Mouse (Mus musculus) limb, embryonic 14.5 days (tissue): ENCODE measurements around the gene Olfr279. TPM values are rescaled to one million over a fixed set of nuclear protein-coding genes. Genes with fewer than 3 reads are reported as not detected.

Experiments
- ATAC-seq: fragments of 200-750 bp; cut with Nextera tagmentation; 2 replicates; pipeline ENCODE4 v1.8.0; 2017; ENCODE audit warnings: low read depth, moderate number of reproducible peaks, moderate TSS enrichment; ENCODE audit not compliant: low FRiP score
- DNase-seq: peaks from one replicate; pipeline ENCODE4 v3.0.0-alpha.2; 2015; ENCODE audit warnings: low spot score
- H3K27ac ChIP-seq: fragments of 300-500 bp; sonication (generic); replicated peaks from 2 replicates; pipeline ENCODE4 v1.5.1; 2014; ENCODE audit warnings: low read depth, mild to moderate bottlenecking, low read length, moderate library complexity, mixed read lengths
- H3K27me3 ChIP-seq: fragments of 300-500 bp; sonication (generic); 2 replicates; pipeline ENCODE4 v1.6.1; 2014; ENCODE audit warnings: low read length, mixed read lengths; ENCODE audit not compliant: control insufficient read depth, insufficient read depth
- H3K36me3 ChIP-seq: fragments of 300-500 bp; sonication (generic); 2 replicates; pipeline ENCODE4 v1.6.1; 2014; ENCODE audit warnings: mild to moderate bottlenecking, low read length, moderate library complexity, mixed read lengths; ENCODE audit not compliant: control insufficient read depth, insufficient read depth
- H3K4me1 ChIP-seq: fragments of 300-500 bp; sonication (generic); 2 replicates; pipeline ENCODE4 v1.6.1; 2014; ENCODE audit warnings: antibody characterized with exemption, low read length, mixed read lengths; ENCODE audit not compliant: control insufficient read depth, insufficient read depth
- H3K4me2 ChIP-seq: fragments of 300-500 bp; sonication (generic); replicated peaks from 2 replicates; pipeline ENCODE4 v1.6.1; 2014; ENCODE audit warnings: low read depth, mild to moderate bottlenecking, low read length, moderate library complexity; ENCODE audit not compliant: severe bottlenecking
- H3K4me3 ChIP-seq: fragments of 300-500 bp; sonication (generic); replicated peaks from 2 replicates; pipeline ENCODE4 v1.5.1; 2014; ENCODE audit warnings: low read length
- H3K9ac ChIP-seq: fragments of 300-500 bp; sonication (generic); 2 replicates; pipeline ENCODE4 v1.6.1; 2014; ENCODE audit warnings: mild to moderate bottlenecking, low read depth, low read length, moderate library complexity; ENCODE audit not compliant: severe bottlenecking
- H3K9me3 ChIP-seq: fragments of 300-500 bp; sonication (generic); 2 replicates; pipeline ENCODE4 v1.6.1; 2016; ENCODE audit warnings: low read length; ENCODE audit not compliant: control insufficient read depth
- POLR2A ChIP-seq: fragments of 200-500 bp; IDR thresholded peaks from 2 replicates; pipeline ENCODE4 v1.8.0; 2012; ENCODE audit warnings: inconsistent platforms, mild to moderate bottlenecking, moderate library complexity, borderline replicate concordance; ENCODE audit not compliant: insufficient read depth, insufficient read length; ENCODE audit errors: extremely low read depth
- whole genome bisulfite sequencing: fragments of 180-500 bp; shearing (Covaris S2); extraction: QIAGEN DNeasy Blood & Tissue Kit; methylation state at CpG from one replicate; pipeline ENCODE4 v1.1.7; 2014; 5-methylcytosine and 5-hydroxymethylcytosine counted together
- polyA plus RNA-seq, 2 experiments: library from polyadenylated mRNA; depleted of rRNA in 1 of 2; stranded (reverse) in 1 of 2; unstranded in 1 of 2; fragments of >200 nt; fragmentation: Nextera tagmentation in 1 of 2; extraction: Ambion mirVana in 1 of 2; gene quantifications; 2 replicates each; pipeline versions ENCODE4 v1.2.1 to v1.2.3; 2012 to 2014

Olfr279 gene
- polyA plus RNA-seq, 2 experiments: not detected

DNA sequence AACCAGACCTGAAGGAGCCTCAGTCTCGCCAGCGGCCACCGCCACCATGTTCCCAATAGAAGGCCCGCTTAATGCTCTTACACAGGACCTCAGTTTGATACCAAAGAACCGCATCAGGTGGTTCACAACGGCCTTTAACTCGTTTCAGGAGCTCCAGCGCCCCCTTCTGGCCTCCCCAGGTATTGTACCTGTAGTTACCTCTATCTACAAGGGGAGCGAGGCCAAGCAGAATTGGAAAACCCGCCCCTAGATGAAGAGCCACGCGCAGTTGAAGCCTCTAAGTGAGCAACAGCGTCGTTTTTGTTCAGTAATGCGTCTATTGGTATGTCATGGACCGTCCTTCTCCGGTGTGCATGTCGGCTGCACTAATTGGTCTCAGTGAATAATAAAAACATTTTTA, 12.3 kb downstream of the Olfr279 start:
- Histone ChIP-seq H3K9me3 (no peaks in the 10 kb centered on the region), H3K27ac (no peak overlapping the region), H3K4me3 (no peak overlapping the region), H3K27me3 (no peaks in the 10 kb centered on the region), H3K9ac (no peak overlapping the region), H3K4me1 (0 out of 2 replicates have a peak, but pooled peaks cover 5% of the 10 kb centered on the region), H3K4me2 (no peak overlapping the region), H3K36me3 (no peaks in the 10 kb centered on the region)
- ATAC-seq (peak; percentile 23; the same call in 1 of the 2 replicates), DNase-seq (peak; percentile 64)
- TF ChIP-seq POLR2A: no peak
- 13% methylated on average over 18 of the region's 18 CpGs for WGBS

DNA sequence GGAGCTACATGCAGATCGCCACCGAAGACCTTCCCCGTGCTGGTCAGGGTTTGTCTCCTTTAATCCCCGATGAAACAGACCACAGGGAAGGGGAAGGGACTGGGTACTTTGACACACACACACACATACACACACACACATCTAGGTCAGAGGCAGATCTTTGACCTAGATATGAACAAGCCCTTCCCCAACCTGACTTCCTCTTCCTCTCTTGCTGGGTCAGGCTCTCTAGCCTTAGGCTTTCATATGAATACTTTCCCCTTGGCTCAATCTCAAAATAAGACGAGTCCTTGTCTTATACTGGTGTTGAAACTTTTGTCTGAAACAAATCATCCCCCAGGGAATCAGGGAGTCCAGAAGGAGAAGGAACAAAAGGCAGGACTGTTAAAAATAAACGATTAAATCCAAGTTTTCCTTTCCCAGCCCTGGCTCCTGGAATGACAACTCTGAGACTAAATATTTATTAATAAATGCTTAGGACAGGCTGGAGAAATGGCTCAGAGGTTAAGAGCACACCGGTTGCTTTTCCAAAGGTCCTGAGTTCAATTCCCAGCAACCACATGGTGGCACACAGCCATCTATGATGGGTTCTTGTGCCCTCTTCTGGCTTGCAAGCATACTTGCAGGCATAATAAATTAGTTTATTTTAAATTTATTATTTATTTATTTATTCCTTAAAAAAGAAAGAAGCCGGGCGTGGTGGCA, 14.2 kb downstream of the Olfr279 start:
- TF ChIP-seq POLR2A: no peak
- 81% methylated on average over 9 of the region's 9 CpGs for WGBS
- DNase-seq (no peak), ATAC-seq (no peak)
- no peak overlapping the region for H3K9ac ChIP-seq
- no peaks in the 10 kb centered on the region for H3K36me3 ChIP-seq
- H3K27me3 ChIP-seq: no peaks in the 10 kb centered on the region
- H3K4me1 ChIP-seq: peaks cover 10% of the 10 kb centered on the region
- H3K9me3 ChIP-seq: no peaks in the 10 kb centered on the region
- H3K4me2 ChIP-seq: no peak overlapping the region
- H3K27ac ChIP-seq: no peak overlapping the region
- no peak overlapping the region for H3K4me3 ChIP-seq

DNA sequence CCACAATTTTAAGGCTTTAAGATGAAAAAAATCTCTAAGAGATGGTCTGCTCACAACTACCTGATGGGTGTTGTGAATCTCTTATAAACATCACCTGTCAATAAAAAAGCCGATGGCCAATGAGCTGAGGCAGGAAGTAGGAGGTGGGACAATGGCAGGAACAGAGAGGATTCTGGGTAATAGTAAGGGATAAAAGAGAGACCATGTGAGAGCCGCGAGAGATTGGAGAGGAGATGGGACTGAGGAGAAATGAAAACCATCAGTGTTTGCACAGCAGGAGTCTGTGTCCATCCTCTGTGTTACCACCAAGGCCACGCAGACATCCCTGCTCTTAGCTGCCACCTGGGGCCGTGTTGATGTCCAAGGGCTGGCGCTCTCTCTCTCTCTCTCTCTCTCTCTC, 15.1 kb downstream of the Olfr279 start:
- Histone ChIP-seq H3K9me3 (no peaks in the 10 kb centered on the region), H3K4me1 (peaks cover 10% of the 10 kb centered on the region), H3K9ac (no peak overlapping the region), H3K4me2 (no peak overlapping the region), H3K27ac (no peak overlapping the region), H3K36me3 (no peaks in the 10 kb centered on the region), H3K4me3 (no peak overlapping the region), H3K27me3 (no peaks in the 10 kb centered on the region)
- TF ChIP-seq POLR2A: no peak
- whole genome bisulfite sequencing: 81% methylated on average over 6 of the region's 6 CpGs
- ATAC-seq (no peak), DNase-seq (no peak)

DNA sequence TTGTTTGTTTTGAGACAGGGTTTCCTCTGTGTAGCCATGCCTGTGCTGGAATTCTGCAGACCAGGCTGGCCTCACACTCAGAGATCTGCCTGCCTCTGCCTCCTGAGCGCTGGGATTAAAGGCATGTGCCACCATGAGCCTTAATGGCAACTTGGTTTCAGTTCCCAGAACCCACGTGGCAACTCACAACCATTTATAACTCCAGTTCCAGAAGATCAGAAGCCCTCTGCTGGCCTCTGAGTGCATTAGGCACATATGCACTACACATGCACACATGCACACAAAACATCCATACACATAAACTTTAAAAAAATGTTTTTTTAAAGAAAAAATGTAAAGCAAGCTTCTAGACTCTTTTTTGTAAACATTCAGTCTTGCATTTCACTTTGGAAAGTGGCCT, 17.2 kb downstream of the Olfr279 start:
- H3K9ac ChIP-seq: no peak overlapping the region
- 62% methylated on average over 2 of the region's 2 CpGs for WGBS
- H3K36me3 ChIP-seq: no peaks in the 10 kb centered on the region
- ATAC-seq (no peak), DNase-seq (no peak)
- no peaks in the 10 kb centered on the region for H3K27me3 ChIP-seq
- H3K9me3 ChIP-seq: no peaks in the 10 kb centered on the region
- H3K27ac ChIP-seq: no peak overlapping the region
- H3K4me2 ChIP-seq: no peak overlapping the region
- H3K4me3 ChIP-seq: no peak overlapping the region
- TF ChIP-seq POLR2A: no peak
- H3K4me1 ChIP-seq: peaks cover 11% of the 10 kb centered on the region

DNA sequence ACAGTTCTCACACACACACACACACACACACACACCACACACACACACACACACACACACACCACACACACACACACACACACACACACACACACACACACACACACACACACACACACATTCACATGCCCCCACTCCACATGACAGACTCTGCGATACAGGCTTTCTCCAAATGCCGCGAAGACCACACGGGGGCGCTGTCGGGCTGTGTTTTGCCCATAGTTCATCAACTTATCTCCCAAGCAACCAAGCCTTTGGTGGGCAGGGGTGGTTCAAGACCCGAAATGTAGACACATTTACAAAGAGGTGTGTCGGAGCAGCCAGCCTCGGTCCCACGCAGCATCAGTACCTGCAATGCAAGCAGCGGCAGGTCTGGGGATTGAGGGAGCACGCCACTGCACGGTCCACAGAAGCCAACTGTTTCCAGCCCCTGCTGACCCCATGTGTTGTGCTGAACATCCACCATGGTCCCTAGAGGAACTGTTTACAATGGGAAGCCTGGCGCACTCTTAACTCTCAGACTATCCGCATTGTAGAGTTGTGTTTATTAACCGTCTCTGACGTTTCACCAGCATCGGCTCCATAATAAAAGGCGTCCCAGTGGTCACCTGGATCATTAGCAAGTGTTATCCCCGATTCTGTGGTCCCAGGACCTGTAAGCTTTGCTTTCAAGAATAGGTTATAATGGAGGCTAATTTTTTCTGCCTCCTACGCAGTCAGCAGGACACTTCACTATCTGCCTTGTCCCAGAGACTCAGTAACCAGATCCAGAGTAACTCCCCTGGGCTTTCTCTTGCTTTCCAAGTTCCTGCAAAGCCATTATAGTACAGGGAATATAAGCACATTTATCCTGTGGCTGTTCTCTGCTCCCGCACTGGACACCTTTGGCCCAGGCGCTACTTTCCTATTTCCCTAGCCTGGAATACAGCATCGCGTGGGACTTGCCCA, 18.5 kb downstream of the Olfr279 start:
- no peak for TF ChIP-seq POLR2A
- peak overlapping the region; percentile 44 for H3K4me2 ChIP-seq
- peaks cover 8% of the 10 kb centered on the region for H3K4me1 ChIP-seq
- H3K27ac ChIP-seq: no peak overlapping the region
- no peaks in the 10 kb centered on the region for H3K27me3 ChIP-seq
- WGBS: 20% methylated on average over 25 of the region's 25 CpGs
- DNase-seq (peak; percentile 78), ATAC-seq (peak; percentile 51)
- peak overlapping the region; percentile 17; the same call in 1 of the 2 replicates for H3K4me3 ChIP-seq
- no peak overlapping the region for H3K9ac ChIP-seq
- no peaks in the 10 kb centered on the region for H3K36me3 ChIP-seq
- H3K9me3 ChIP-seq: no peaks in the 10 kb centered on the region
